ENCODE assay signal across 22 mouse cellular contexts in the genomic region with DNA sequence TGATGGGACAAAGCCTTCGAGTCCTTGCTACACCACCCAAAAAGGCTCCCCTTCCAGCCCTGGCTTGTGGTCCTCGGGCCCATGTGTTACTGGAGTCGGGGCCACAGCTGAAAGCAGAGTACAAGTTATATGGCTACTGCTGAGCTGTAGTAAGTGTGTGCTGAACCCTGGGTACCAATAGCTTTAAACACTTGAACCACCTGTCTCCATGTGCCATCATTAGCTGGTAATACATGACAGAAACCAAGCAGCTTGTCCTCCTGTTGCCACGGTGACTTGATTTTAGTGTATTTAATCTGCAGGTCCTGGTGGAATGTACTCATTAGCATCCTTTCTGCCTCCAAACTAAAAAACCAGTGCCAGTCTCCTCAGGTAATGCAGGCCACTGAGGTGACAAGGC.
"Had no signal": no experiment of that assay in that cellular context is flagged by ENCODE, and none has a peak within 500 bp of the region (broad histone marks: within the 10 kb centered on the region; RNA-seq: fewer than 3 reads in every experiment).

No protein-coding gene starts in this region.

- H3K9me3 ChIP-seq: heart, embryonic 13.5 days; heart, embryonic 15.5 days; hindbrain, embryonic 13.5 days; hindbrain, embryonic 15.5 days; kidney, embryonic 15.5 days; limb, embryonic 13.5 days; limb, embryonic 15.5 days had no signal

- H3K4me2 ChIP-seq: heart, embryonic 11.5 days; heart, embryonic 13.5 days; heart, embryonic 15.5 days; hindbrain, embryonic 13.5 days; hindbrain, embryonic 15.5 days; kidney, embryonic 15.5 days; limb, embryonic 13.5 days; limb, embryonic 15.5 days had no signal

- H3K36me3 ChIP-seq: heart, embryonic 15.5 days; hindbrain, embryonic 15.5 days had no signal

- ATAC-seq: intestine, embryonic 16.5 days had no signal

- H3K27me3 ChIP-seq: heart, embryonic 13.5 days; heart, embryonic 15.5 days; hindbrain, embryonic 13.5 days; hindbrain, embryonic 15.5 days; kidney, embryonic 15.5 days; limb, embryonic 13.5 days; limb, embryonic 15.5 days had no signal

- H3K4me3 ChIP-seq: heart, adult 2 months; heart, embryonic 13.5 days; heart, embryonic 15.5 days; hindbrain, embryonic 13.5 days; hindbrain, embryonic 15.5 days; kidney, embryonic 15.5 days; limb, embryonic 13.5 days; limb, embryonic 15.5 days had no signal

- H3K27ac ChIP-seq: heart, adult 2 months; heart, embryonic 13.5 days; heart, embryonic 15.5 days; hindbrain, embryonic 13.5 days; hindbrain, embryonic 15.5 days; kidney, embryonic 15.5 days; kidney, postnatal 0 days; limb, embryonic 13.5 days; limb, embryonic 15.5 days had no signal

- DNase-seq: gastrocnemius, postnatal 14 days; gastrocnemius, postnatal 36 days; heart, adult 11 months; heart, adult 2 months; heart, postnatal 14 days; heart, postnatal 36 days; kidney, adult 11 months; kidney, adult 2 months; kidney, adult 9 months; kidney, postnatal 14 days; kidney, postnatal 36 days; left cerebral cortex, postnatal 4 days had no signal

- H3K9ac ChIP-seq: heart, embryonic 13.5 days; heart, embryonic 15.5 days; hindbrain, embryonic 13.5 days; hindbrain, embryonic 15.5 days; kidney, embryonic 15.5 days; limb, embryonic 13.5 days; limb, embryonic 15.5 days had no signal
